Mouse (Mus musculus) testis, adult 2 months (tissue): ENCODE data around the gene Acads. TPM values are rescaled to one million over a fixed set of nuclear protein-coding genes. Genes with fewer than 3 reads are reported as not detected.
"Not testable (repeated sequence)": the region's sequence is repeated elsewhere in the genome, so short reads cannot be mapped to it uniquely, and the experiment has no call there.

Experiments
- H3K27ac ChIP-seq: fragments of 200-500 bp; 2 replicates; pipeline ENCODE4 v1.5.1; 2012; ENCODE audit warnings: low read depth, low read length; ENCODE audit not compliant: control insufficient read depth, insufficient read depth
- H3K27me3 ChIP-seq: fragments of 200-500 bp; 2 replicates; pipeline ENCODE4 v1.6.1; 2012; ENCODE audit warnings: mild to moderate bottlenecking, low read length, moderate library complexity; ENCODE audit not compliant: control insufficient read depth, insufficient read depth
- H3K36me3 ChIP-seq: fragments of 200-500 bp; 2 replicates; pipeline ENCODE4 v1.6.1; 2012; ENCODE audit warnings: mild to moderate bottlenecking, low read length; ENCODE audit not compliant: control insufficient read depth, insufficient read depth
- H3K4me1 ChIP-seq: fragments of 200-500 bp; 2 replicates; pipeline ENCODE4 v1.6.1; 2012; ENCODE audit warnings: low read length; ENCODE audit not compliant: control insufficient read depth, insufficient read depth
- H3K4me3 ChIP-seq: fragments of 200-500 bp; 2 replicates; pipeline ENCODE4 v1.5.1; 2012; ENCODE audit warnings: low read depth, mild to moderate bottlenecking, low read length, moderate library complexity, mixed read lengths; ENCODE audit not compliant: control insufficient read depth
- CTCF ChIP-seq: fragments of 200-500 bp; IDR thresholded peaks from 2 replicates; pipeline ENCODE4 v1.5.1; 2012; ENCODE audit warnings: low read depth, mild to moderate bottlenecking, inconsistent platforms, low read length, moderate library complexity; ENCODE audit not compliant: control insufficient read depth, insufficient read depth, insufficient replicate concordance
- POLR2A ChIP-seq: fragments of 200-500 bp; IDR thresholded peaks from 2 replicates; pipeline ENCODE4 v1.6.1; 2012; ENCODE audit warnings: low read depth, mild to moderate bottlenecking, inconsistent platforms, low read length, moderate library complexity; ENCODE audit not compliant: control insufficient read depth
- polyA plus RNA-seq: library from polyadenylated mRNA; depleted of rRNA; stranded (reverse); fragments of >200 nt; gene quantifications from 2 replicates; pipeline ENCODE4 v1.2.3, GENCODE M21; 2012; rRNA removed

Acads gene
- polyA plus RNA-seq, result 11.2 and 12.1 TPM in 2 replicates

DNA sequence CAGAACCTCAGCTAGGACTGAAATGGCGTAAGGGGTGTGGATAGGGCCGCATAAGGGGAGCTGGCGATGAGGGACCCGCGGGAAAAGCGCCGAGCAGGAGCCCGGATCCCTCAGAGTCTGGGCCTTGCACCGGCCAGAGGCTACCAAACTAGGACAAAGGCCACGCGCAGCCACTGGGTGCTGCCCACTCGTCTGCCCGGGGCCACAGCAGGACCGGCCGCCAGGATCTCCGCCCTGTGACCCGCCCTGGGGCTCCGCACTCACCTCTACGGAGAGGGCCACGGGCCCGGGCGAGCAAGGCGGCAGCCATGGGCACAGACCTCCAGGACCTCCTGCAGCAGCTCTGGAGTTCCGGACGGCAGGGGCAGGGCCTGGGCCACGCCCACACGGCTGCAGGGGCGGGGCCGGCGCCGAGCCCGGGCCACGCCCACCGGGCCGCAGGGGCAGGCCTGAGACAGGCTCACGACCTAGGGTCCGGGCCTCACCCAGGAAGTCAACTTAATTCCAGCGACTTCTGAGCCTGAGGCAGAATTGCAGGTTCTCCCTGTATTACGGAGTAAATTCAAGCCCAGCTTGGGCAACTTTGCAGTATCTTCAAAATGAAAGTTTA is at the start of gene Acads:
TSS of gene Acads (minus strand) at position 386 of the 610 bp plus-strand sequence.
- H3K27ac ChIP-seq, result no peak within 1 kb of the TSS
- H3K4me1 ChIP-seq, result peaks cover 8% of the 10 kb centered on the region
- no peaks in the 10 kb centered on the region for H3K27me3 ChIP-seq
- TF ChIP-seq CTCF, result no peak
- no peak for TF ChIP-seq POLR2A
- H3K4me3 ChIP-seq, result peak within 1 kb of the TSS; percentile 87
- no peaks in the 10 kb centered on the region for H3K36me3 ChIP-seq

- Histone ChIP-seq H3K36me3 (no peaks in the 10 kb centered on the region), H3K4me1 (peaks cover 19% of the 10 kb centered on the region), H3K27me3 (no peaks in the 10 kb centered on the region), H3K4me3 (no peak overlapping the region), H3K27ac (no peak overlapping the region)
- TF ChIP-seq POLR2A, result 0 out of 2 replicates have a peak, but pooled peaks have one; percentile 12
- TF ChIP-seq CTCF, result no peak
Observed at GRCm38 (mm10) chr5:115167396-115167795, 48.2 kb upstream of the Acads start.

DNA sequence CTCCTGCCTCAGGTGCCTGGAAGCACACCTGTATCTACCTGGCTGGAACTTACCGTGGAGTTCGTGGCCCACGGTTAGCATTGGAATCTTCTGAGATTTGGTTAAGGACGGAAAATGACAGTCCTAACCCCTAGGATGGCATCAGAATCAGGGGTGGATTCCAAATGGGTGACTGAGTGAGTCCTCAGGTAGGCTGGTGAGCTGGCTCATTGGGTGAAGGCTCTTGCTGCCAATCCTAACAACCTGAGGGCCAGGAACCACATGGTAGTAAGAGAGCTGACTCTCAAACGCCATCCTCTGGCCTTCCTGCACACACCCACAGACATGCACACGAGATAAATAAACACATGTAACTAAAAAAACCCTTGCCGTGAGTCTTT is 47.7 kb upstream of the Acads start:
- Histone ChIP-seq H3K4me1 (peaks cover 19% of the 10 kb centered on the region), H3K27ac (peak overlapping the region; percentile 58), H3K27me3 (no peaks in the 10 kb centered on the region), H3K4me3 (no peak overlapping the region), H3K36me3 (no peaks in the 10 kb centered on the region)
- TF ChIP-seq POLR2A, result no peak
- TF ChIP-seq CTCF, result no peak

- no peak for TF ChIP-seq CTCF
- TF ChIP-seq POLR2A, result no peak
- Histone ChIP-seq H3K4me3 (peak overlapping the region; percentile 70), H3K27me3 (no peaks in the 10 kb centered on the region), H3K4me1 (peaks cover 23% of the 10 kb centered on the region), H3K27ac (peak overlapping the region; percentile 58), H3K36me3 (no peaks in the 10 kb centered on the region)
Observed at GRCm38 (mm10) chr5:115165895-115166814, 47.0 kb upstream of the Acads start.

DNA sequence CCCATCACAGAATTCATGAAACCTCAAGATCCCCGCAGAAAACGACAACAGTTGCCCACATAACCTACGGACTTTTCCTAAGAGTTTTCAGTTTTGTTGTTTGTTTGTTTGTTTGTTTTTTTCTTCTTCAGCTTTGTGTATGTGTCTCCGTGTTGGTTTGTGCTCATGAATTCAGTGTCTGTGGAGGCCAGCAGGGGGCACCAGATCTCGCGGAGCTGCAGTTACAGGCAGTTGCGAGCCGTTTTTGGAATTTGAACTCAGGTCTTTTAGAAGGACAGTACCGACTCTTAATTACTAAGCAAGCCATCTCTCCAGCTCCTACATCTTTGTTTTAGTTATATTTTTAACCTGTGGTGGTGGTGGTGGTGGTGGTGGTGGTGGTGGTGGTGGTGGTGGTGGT is 46.2 kb upstream of the Acads start:
- Histone ChIP-seq H3K4me3 (peak overlapping the region; percentile 70), H3K36me3 (no peaks in the 10 kb centered on the region), H3K27me3 (no peaks in the 10 kb centered on the region), H3K27ac (peak overlapping the region; percentile 19; the same call in 1 of the 2 replicates), H3K4me1 (peaks cover 25% of the 10 kb centered on the region)
- TF ChIP-seq CTCF, result peak; percentile 67; the same call in 1 of the 2 replicates
- TF ChIP-seq POLR2A, result 0 out of 2 replicates have a peak, but pooled peaks have one; percentile 8

DNA sequence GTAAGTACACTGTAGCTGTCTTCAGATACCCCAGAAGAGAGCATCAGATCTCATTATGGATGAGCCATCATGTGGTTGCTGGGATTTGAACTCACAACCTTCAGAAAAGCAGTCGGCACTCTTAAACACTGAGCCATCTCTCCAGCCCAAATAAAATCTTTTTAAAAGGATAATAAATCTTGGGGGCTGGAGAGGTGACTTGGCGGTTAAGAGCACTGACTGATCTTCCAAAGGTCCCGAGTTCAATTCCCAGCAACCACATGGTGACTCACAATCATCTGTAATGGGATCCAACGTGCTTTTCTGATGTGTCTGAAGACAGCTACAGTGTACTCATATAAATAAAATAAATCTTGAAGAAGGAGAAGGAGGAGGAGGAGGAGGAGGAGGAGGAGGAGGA is 45.3 kb upstream of the Acads start:
- H3K4me3 ChIP-seq, H3K27ac ChIP-seq, H3K36me3 ChIP-seq, H3K27me3 ChIP-seq: not testable (repeated sequence)
- H3K4me1 ChIP-seq, result peaks cover 25% of the 10 kb centered on the region

DNA sequence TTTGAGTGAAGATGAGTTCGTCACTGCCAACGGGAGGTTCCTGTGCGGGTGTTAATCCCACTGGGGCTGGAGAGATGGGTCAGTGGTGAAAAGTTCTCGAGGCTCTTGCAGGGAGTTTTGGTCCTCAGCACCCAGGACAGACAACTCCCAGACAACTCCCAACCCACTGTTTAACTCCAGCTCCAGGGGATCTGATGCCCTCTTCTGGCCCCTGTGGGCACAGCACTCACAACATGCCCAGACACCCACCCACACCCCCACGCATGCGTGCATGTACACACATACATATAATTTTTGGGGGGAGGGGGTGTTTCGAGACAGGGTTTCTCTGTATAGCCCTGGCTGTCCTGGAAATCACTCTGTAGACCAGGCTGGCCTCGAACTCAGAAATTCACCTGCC is 44.4 kb upstream of the Acads start:
- no peaks in the 10 kb centered on the region for H3K36me3 ChIP-seq
- no peak overlapping the region for H3K27ac ChIP-seq
- H3K4me3 ChIP-seq, result peak overlapping the region; percentile 45
- no peaks in the 10 kb centered on the region for H3K27me3 ChIP-seq
- TF ChIP-seq CTCF, result peak; percentile 45; the same call in 1 of the 2 replicates
- no peak for TF ChIP-seq POLR2A
- H3K4me1 ChIP-seq, result peaks cover 26% of the 10 kb centered on the region

GRCm38 (mm10) chr5:115161940-115162279 is 42.8 kb upstream of the Acads start:
- H3K27ac ChIP-seq, H3K27me3 ChIP-seq, H3K4me3 ChIP-seq, H3K36me3 ChIP-seq: not testable (repeated sequence)
- peaks cover 27% of the 10 kb centered on the region for H3K4me1 ChIP-seq
